Mouse (Mus musculus) kidney, adult 2 months (tissue): Measurements from ENCODE around the gene Fsip1.

ENCODE experiments used
- CTCF ChIP-seq: fragments of 200-500 bp; conservative IDR thresholded peaks from 2 replicates; pipeline ENCODE4 v1.5.1; 2011; ENCODE audit warnings: low read depth, mild to moderate bottlenecking, control low read depth, low read length, moderate library complexity, mixed read lengths; ENCODE audit not compliant: insufficient read depth, insufficient read length
- POLR2A ChIP-seq: fragments of 200-500 bp; IDR thresholded peaks from one replicate; pipeline ENCODE4 v1.6.1; 2011; ENCODE audit warnings: low read depth, low read length, control low read depth

- no peak for TF ChIP-seq CTCF
- TF ChIP-seq POLR2A, result no peak
These were observed 96.2 kb downstream of the Fsip1 start for GRCm38 (mm10) chr2:118160547-118160946.
